Mouse (Mus musculus) urinary bladder, adult 18-20 months (tissue): Measurements from ENCODE around the gene Stk19.
"Not testable (repeated sequence)": the region's sequence is repeated elsewhere in the genome, so short reads cannot be mapped to it uniquely, and the experiment has no call there.

Experiments used
- DNase-seq, 2 experiments: peaks; one replicate each; pipeline ENCODE4 v3.0.0; 2022; ENCODE audit warnings: low spot score in 2 of 2, mixed read lengths in 2 of 2

Gene Stk19

DNA sequence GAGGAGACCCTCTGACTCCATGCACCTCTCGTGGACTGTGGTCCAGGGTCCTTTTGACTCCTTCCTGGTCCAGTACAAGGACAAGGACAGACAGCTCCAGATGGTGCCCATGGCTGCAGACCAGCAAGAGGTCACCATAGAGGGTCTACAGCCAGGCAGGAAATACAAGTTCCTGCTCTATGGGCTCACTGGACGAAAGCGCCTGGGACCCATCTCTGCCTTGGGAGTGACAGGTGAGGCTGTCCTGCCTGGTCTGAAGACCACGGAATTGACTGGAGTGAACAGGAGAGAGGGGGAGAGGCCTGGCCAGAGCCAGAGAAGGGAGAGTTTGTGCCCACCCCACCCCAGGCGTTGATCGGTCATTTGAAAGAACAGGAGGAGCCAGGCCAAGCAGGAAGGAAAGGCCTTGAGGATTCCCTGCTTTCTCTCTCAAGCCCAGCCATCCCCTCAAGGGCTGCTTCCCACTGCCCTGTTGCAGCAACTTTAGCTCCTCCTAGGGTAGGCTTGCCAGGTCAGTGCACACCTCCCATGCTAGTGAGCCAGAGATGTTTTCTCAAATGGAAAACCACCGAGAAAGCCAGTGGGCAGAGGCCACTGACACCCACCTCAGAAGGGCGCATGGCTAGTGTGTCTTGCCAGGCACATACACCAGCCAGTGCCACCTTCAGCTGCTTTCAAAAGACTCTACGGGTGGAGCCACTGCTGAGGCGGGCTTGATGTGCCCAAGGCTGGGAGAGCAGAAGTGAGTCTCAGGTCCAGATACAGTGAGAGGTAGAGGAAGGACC lies 39.3 kb downstream of the Stk19 start:
- not testable (repeated sequence) for DNase-seq

GRCm38 (mm10) chr17:34796311-34797140 lies 40.2 kb downstream of the Stk19 start:
- DNase-seq, result no peak

GRCm38 (mm10) chr17:34795633-34796032 lies 41.1 kb downstream of the Stk19 start:
- peak in 1 of 2 experiments; percentile 37 for DNase-seq

GRCm38 (mm10) chr17:34795016-34795415 lies 41.7 kb downstream of the Stk19 start:
- DNase-seq, result no peak

DNA sequence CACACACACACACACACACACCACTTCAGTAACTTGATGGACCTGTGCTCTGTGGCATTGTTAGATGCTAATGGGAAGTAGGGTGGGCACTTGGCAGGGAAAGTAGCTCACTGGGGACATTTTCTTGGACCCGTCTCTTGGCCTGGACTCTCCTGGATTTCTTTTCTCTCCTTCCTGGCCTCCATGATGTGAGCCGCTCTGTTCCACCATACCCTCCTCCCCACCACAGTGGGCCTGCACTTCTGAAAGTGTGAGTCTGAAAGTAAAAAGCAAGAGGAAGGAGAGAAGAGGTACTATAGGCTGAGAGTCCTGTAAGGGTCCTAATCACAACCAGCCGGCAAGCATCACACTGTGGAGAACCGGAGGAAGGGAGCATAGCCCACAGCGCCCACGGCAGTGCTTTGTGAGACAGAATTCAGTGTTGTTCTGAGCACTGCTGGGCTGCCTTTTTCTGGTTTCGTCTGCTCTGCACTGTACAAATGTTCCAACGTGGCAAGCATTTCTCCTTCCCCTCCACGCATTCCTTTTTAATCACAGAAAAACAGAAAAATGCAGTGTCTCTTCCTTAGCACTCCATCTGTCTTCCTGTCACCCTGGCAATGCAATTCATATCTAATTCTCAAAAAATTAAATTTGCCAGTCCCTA lies 58.9 kb downstream of the Stk19 start:
- no peak for DNase-seq
